Mouse (Mus musculus): ENCODE results near the gene Adh6b. TPM values are rescaled to one million over a fixed set of nuclear protein-coding genes. Genes with fewer than 3 reads are reported as not detected.
A peak's percentile ranks its signal among the peaks of the same experiment; 100 is the strongest.

Gene Adh6b
- polyA plus RNA-seq, 1 experiment from 2014 or later = 0.29 TPM

GRCm38 (mm10) chr3:138387155-138387554 lies 45.6 kb downstream of the Adh6b start:
- no peaks in the 10 kb centered on the region for H3K36me3 ChIP-seq (ENCODE audit: insufficient read depth, low read length)
- H3K4me3 ChIP-seq (ENCODE audit: low read length) = no peak overlapping the region
- no peaks in the 10 kb centered on the region for H3K27me3 ChIP-seq (ENCODE audit: insufficient read depth, low read length)
- no peak overlapping the region for H3K27ac ChIP-seq (ENCODE audit: low read length)
- no peak overlapping the region for H3K4me2 ChIP-seq (replicated peaks; ENCODE audit: low read depth, low read length)
- H3K9me3 ChIP-seq (ENCODE audit: low read length) = no peaks in the 10 kb centered on the region
- no peaks in the 10 kb centered on the region for H3K4me1 ChIP-seq (ENCODE audit: insufficient read depth, low read length)
- no peak overlapping the region for H3K9ac ChIP-seq (replicated peaks; ENCODE audit: low read length)
- peak; percentile 57; the same call in 1 of the 2 replicates for ATAC-seq (ENCODE audit: low FRiP score, low TSS enrichment)
- 49% methylated on average over 6 of the region's 6 CpGs for WGBS

GRCm38 (mm10) chr3:138404872-138405271 lies 63.3 kb downstream of the Adh6b start:
- ATAC-seq (ENCODE audit: low FRiP score, low TSS enrichment) = no peak
- Histone ChIP-seq H3K36me3 (ENCODE audit: insufficient read depth, low read length) (no peaks in the 10 kb centered on the region), H3K27me3 (ENCODE audit: insufficient read depth, low read length) (no peaks in the 10 kb centered on the region), H3K4me1 (ENCODE audit: insufficient read depth, low read length) (0 out of 2 replicates have a peak, but pooled peaks cover 4% of the 10 kb centered on the region), H3K9me3 (ENCODE audit: low read length) (no peaks in the 10 kb centered on the region), H3K27ac (ENCODE audit: low read length) (no peak overlapping the region), H3K4me3 (ENCODE audit: low read length) (no peak overlapping the region), H3K4me2 (replicated peaks; ENCODE audit: low read depth, low read length) (no peak overlapping the region), H3K9ac (replicated peaks; ENCODE audit: low read length) (no peak overlapping the region)
- 67% methylated on average over 3 of the region's 3 CpGs for WGBS

GRCm38 (mm10) chr3:138405341-138405740 lies 63.8 kb downstream of the Adh6b start:
- 34% methylated on average over 3 of the region's 3 CpGs for WGBS

DNA sequence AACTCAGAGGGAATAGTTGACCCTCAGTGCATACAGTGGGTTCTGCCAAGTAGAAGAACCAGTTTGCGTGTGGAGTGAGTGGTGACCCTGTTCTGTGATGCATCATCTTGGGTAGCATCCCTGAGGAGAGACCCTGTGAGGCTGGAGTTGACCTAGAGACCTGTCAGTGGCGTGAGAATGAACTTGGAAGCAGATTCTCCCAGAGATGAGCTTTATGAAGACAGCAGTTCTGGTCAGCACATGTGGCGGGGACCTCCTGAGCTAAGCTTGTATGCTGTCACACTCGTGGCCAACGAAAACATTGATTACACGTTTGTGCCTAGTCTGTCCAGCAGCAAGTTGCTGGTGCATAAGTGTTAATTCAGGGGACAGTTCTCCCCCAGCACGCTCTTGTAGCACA lies 64.3 kb downstream of the Adh6b start:
- H3K36me3 ChIP-seq (ENCODE audit: insufficient read depth, low read length) = no peaks in the 10 kb centered on the region
- H3K9ac ChIP-seq (replicated peaks; ENCODE audit: low read length) = no peak overlapping the region
- H3K4me2 ChIP-seq (replicated peaks; ENCODE audit: low read depth, low read length) = no peak overlapping the region
- ATAC-seq (ENCODE audit: low FRiP score, low TSS enrichment) = peak; percentile 50; the same call in 1 of the 2 replicates
- 0 out of 2 replicates have a peak, but pooled peaks cover 4% of the 10 kb centered on the region for H3K4me1 ChIP-seq (ENCODE audit: insufficient read depth, low read length)
- WGBS = 57% methylated on average over 7 of the region's 7 CpGs
- H3K4me3 ChIP-seq (ENCODE audit: low read length) = no peak overlapping the region
- H3K9me3 ChIP-seq (ENCODE audit: low read length) = no peaks in the 10 kb centered on the region
- no peak overlapping the region for H3K27ac ChIP-seq (ENCODE audit: low read length)
- H3K27me3 ChIP-seq (ENCODE audit: insufficient read depth, low read length) = no peaks in the 10 kb centered on the region

More at GRCm38 (mm10) chr3:138405341-138405740, 63.8 kb downstream of the Adh6b start:
- no peak overlapping the region for H3K4me2 ChIP-seq (replicated peaks; ENCODE audit: low read depth, low read length)
- no peak overlapping the region for H3K4me3 ChIP-seq (ENCODE audit: low read length)
- ATAC-seq (ENCODE audit: low FRiP score, low TSS enrichment) = no peak
- no peaks in the 10 kb centered on the region for H3K27me3 ChIP-seq (ENCODE audit: insufficient read depth, low read length)
- H3K4me1 ChIP-seq (ENCODE audit: insufficient read depth, low read length) = 0 out of 2 replicates have a peak, but pooled peaks cover 4% of the 10 kb centered on the region
- no peaks in the 10 kb centered on the region for H3K9me3 ChIP-seq (ENCODE audit: low read length)
- no peak overlapping the region for H3K9ac ChIP-seq (replicated peaks; ENCODE audit: low read length)
- no peak overlapping the region for H3K27ac ChIP-seq (ENCODE audit: low read length)
- H3K36me3 ChIP-seq (ENCODE audit: insufficient read depth, low read length) = no peaks in the 10 kb centered on the region

DNA sequence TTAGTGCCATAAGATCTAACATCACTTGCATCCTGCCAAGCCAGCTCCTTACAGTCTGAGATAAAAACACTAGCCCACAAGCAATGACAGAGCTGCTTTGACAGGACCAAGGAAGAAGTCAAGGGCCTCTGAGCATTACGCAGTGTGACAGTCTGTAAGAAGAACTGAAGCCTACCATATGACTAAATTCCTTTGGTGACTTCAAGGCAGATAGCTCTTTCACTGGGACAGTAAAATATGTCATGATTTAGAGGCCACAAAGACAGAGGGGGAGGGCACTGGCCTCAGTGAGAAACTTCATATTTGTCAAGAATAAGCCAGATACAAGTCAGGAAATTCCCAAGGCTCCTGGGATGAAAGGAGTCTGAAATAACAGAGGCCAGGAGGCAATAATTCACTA lies 66.3 kb downstream of the Adh6b start:
- no peaks in the 10 kb centered on the region for H3K27me3 ChIP-seq (ENCODE audit: insufficient read depth, low read length)
- WGBS = 65% methylated on average over 1 of the region's 1 CpGs

More for the DNA sequence above, 66.3 kb downstream of the Adh6b start:
- Histone ChIP-seq H3K9me3 (ENCODE audit: low read length) (no peaks in the 10 kb centered on the region), H3K9ac (replicated peaks; ENCODE audit: low read length) (no peak overlapping the region), H3K4me3 (ENCODE audit: low read length) (no peak overlapping the region), H3K36me3 (ENCODE audit: insufficient read depth, low read length) (no peaks in the 10 kb centered on the region), H3K27ac (ENCODE audit: low read length) (peak overlapping the region; percentile 47; the same call in 1 of the 2 replicates), H3K4me1 (ENCODE audit: insufficient read depth, low read length) (0 out of 2 replicates have a peak, but pooled peaks cover 4% of the 10 kb centered on the region), H3K4me2 (replicated peaks; ENCODE audit: low read depth, low read length) (no peak overlapping the region)
- peak; percentile 90 for ATAC-seq (ENCODE audit: low FRiP score, low TSS enrichment)

Other genes starting within 250 kb of the Adh6b start
- 11.8 and 12.5 TPM in 2 replicates for gene Trmt10a, start 198.3 kb upstream of the Adh6b start, polyA plus RNA-seq (2015; fragmentation: Nextera tagmentation; extraction: Ambion mirVana)
- gene Mttp, start 196.8 kb upstream of the Adh6b start, polyA plus RNA-seq (2015; fragmentation: Nextera tagmentation; extraction: Ambion mirVana) = 7.6 and 8.1 TPM in 2 replicates
- 0.10 and 0.21 TPM in 2 replicates for gene 4930579F01Rik, start 147.9 kb upstream of the Adh6b start, polyA plus RNA-seq (2015; fragmentation: Nextera tagmentation; extraction: Ambion mirVana)
- 0.46 and 0.66 TPM in 2 replicates for gene Adh7, start 124.0 kb upstream of the Adh6b start, polyA plus RNA-seq (2015; fragmentation: Nextera tagmentation; extraction: Ambion mirVana)
- gene Adh1, start 80.8 kb upstream of the Adh6b start, polyA plus RNA-seq (2015; fragmentation: Nextera tagmentation; extraction: Ambion mirVana) = 77.6 and 115 TPM in 2 replicates
- gene Adh6a, start 28.5 kb upstream of the Adh6b start, polyA plus RNA-seq (2015; fragmentation: Nextera tagmentation; extraction: Ambion mirVana) = 0.17 TPM in 1 of 2 replicates, not detected in the other
- not detected in 2 replicates for gene Adh4, start 73.7 kb downstream of the Adh6b start, polyA plus RNA-seq (2015; fragmentation: Nextera tagmentation; extraction: Ambion mirVana)
- 258 and 276 TPM in 2 replicates for gene Adh5, start 101.3 kb downstream of the Adh6b start, polyA plus RNA-seq (2015; fragmentation: Nextera tagmentation; extraction: Ambion mirVana)
- 50.7 and 52.1 TPM in 2 replicates for gene Metap1, start 147.7 kb downstream of the Adh6b start, polyA plus RNA-seq (2015; fragmentation: Nextera tagmentation; extraction: Ambion mirVana)
- gene Eif4e, start 184.4 kb downstream of the Adh6b start, polyA plus RNA-seq (2015; fragmentation: Nextera tagmentation; extraction: Ambion mirVana) = 381 and 401 TPM in 2 replicates